Mouse (Mus musculus) MEL (cell line): ENCODE data around the gene Slc41a2. TPM values are rescaled to one million over a fixed set of nuclear protein-coding genes. Genes with fewer than 3 reads are reported as not detected.
A peak's percentile ranks its signal among the peaks of the same experiment; 100 is the strongest.

Source experiments
- DNase-seq: peaks from one replicate; pipeline ENCODE4 v3.0.0; 2011; ENCODE audit warnings: low read depth, low spot score
- H3K27ac ChIP-seq: 2 replicates; pipeline ENCODE4 v1.5.1; 2012; ENCODE audit warnings: low read depth, mild to moderate bottlenecking, control low read depth, low read length, moderate library complexity; ENCODE audit not compliant: control insufficient read depth
- H3K27me3 ChIP-seq, 2 experiments: fragments of 150-350 bp in 1 of 2; sonication (generic) in 1 of 2; 2 replicates each; pipeline ENCODE4 v1.6.1; 2012; ENCODE audit warnings: low read length in 2 of 2, mild to moderate bottlenecking in 2 of 2, improper control_type of control experiment in 1 of 2, moderate library complexity in 1 of 2; ENCODE audit not compliant: insufficient read depth in 2 of 2, control insufficient read depth in 1 of 2
- H3K36me3 ChIP-seq, 2 experiments: 2 replicates each; pipeline ENCODE4 v1.6.1; 2012 to 2014; ENCODE audit warnings: low read length in 2 of 2, improper control_type of control experiment in 1 of 2, inconsistent platforms in 1 of 2, mild to moderate bottlenecking in 1 of 2; ENCODE audit not compliant: insufficient read depth in 2 of 2, control insufficient read depth in 1 of 2
- H3K4me1 ChIP-seq, 2 experiments: fragments of 150-350 bp in 1 of 2; sonication (generic) in 1 of 2; 2 replicates each; pipeline ENCODE4 v1.6.1; 2012; ENCODE audit warnings: low read length in 2 of 2, improper control_type of control experiment in 1 of 2, mild to moderate bottlenecking in 1 of 2; ENCODE audit not compliant: insufficient read depth in 2 of 2, control insufficient read depth in 1 of 2
- H3K4me3 ChIP-seq, 2 experiments: fragments of 150-350 bp in 1 of 2; sonication (generic) in 1 of 2; 2 replicates each; pipeline ENCODE4 v1.5.1; 2012; ENCODE audit warnings: low read depth in 2 of 2, low read length in 2 of 2, mild to moderate bottlenecking in 2 of 2, moderate library complexity in 2 of 2, control low read depth in 1 of 2, improper control_type of control experiment in 1 of 2; ENCODE audit not compliant: control insufficient read depth in 1 of 2, insufficient read depth in 1 of 2
- H3K79me2 ChIP-seq: 2 replicates; pipeline ENCODE4 v1.6.1; 2012; ENCODE audit warnings: mild to moderate bottlenecking, low read length, moderate library complexity; ENCODE audit not compliant: control insufficient read depth, poor library complexity, insufficient read depth
- H3K9ac ChIP-seq: 2 replicates; pipeline ENCODE4 v1.6.1; 2012; ENCODE audit warnings: low read depth, mild to moderate bottlenecking, control low read depth, low read length, moderate library complexity; ENCODE audit not compliant: control insufficient read depth, poor library complexity, severe bottlenecking
- H3K9me3 ChIP-seq: fragments of 150-350 bp; sonication (generic); replicated peaks from 2 replicates; pipeline ENCODE4 v1.6.1; 2012; ENCODE audit warnings: mild to moderate bottlenecking, low read length, improper control_type of control experiment, moderate library complexity; ENCODE audit not compliant: insufficient read depth
- BHLHE40 ChIP-seq: IDR thresholded peaks from 2 replicates; pipeline ENCODE4 v1.6.1; 2012; ENCODE audit warnings: low read depth, mild to moderate bottlenecking, inconsistent platforms, low read length, improper control_type of control experiment, borderline replicate concordance
- CHD1 ChIP-seq: IDR thresholded peaks from 2 replicates; pipeline ENCODE4 v1.6.1; 2012; ENCODE audit warnings: low read depth, mild to moderate bottlenecking, inconsistent platforms, low read length, improper control_type of control experiment
- CHD2 ChIP-seq: IDR thresholded peaks from 2 replicates; pipeline ENCODE4 v1.6.1; 2011; ENCODE audit warnings: low read length, improper control_type of control experiment
- CTCF ChIP-seq, 3 experiments: IDR thresholded peaks in 2 of 3; conservative IDR thresholded peaks in 1 of 3; 2 replicates each; pipeline ENCODE4 v1.5.1; 2011 to 2012; ENCODE audit warnings: low read length in 3 of 3, low read depth in 2 of 3, mild to moderate bottlenecking in 2 of 3, improper control_type of control experiment in 1 of 3, inconsistent platforms in 1 of 3, mixed read lengths in 1 of 3, moderate library complexity in 1 of 3; ENCODE audit not compliant: control insufficient read depth in 1 of 3, insufficient read depth in 1 of 3, poor library complexity in 1 of 3, severe bottlenecking in 1 of 3
- E2F4 ChIP-seq: IDR thresholded peaks from 2 replicates; pipeline ENCODE4 v1.6.1; 2011; ENCODE audit warnings: low read depth, low read length, improper control_type of control experiment, borderline replicate concordance
- ELF1 ChIP-seq: IDR thresholded peaks from 2 replicates; pipeline ENCODE4 v1.6.1; 2014; ENCODE audit warnings: low read depth, mild to moderate bottlenecking, inconsistent platforms, low read length, improper control_type of control experiment, moderate library complexity
- EP300 ChIP-seq, 2 experiments: IDR thresholded peaks; 2 replicates each; pipeline ENCODE4 v1.6.1; 2011; ENCODE audit warnings: improper control_type of control experiment in 2 of 2, low read length in 2 of 2, low read depth in 1 of 2, mild to moderate bottlenecking in 1 of 2
- ETS1 ChIP-seq: IDR thresholded peaks from 2 replicates; pipeline ENCODE4 v1.6.1; 2012; ENCODE audit warnings: low read depth, mild to moderate bottlenecking, inconsistent platforms, low read length, improper control_type of control experiment, moderate library complexity
- GABPA ChIP-seq: IDR thresholded peaks from 2 replicates; pipeline ENCODE4 v1.6.1; 2012; ENCODE audit warnings: low read depth, mild to moderate bottlenecking, inconsistent platforms, low read length, improper control_type of control experiment, moderate library complexity
- GATA1 ChIP-seq: IDR thresholded peaks from 2 replicates; pipeline ENCODE4 v1.6.1; 2011; ENCODE audit warnings: low read depth, low read length, improper control_type of control experiment
- HCFC1 ChIP-seq: IDR thresholded peaks from 2 replicates; pipeline ENCODE4 v1.6.1; 2012; ENCODE audit warnings: low read depth, mild to moderate bottlenecking, inconsistent platforms, low read length, improper control_type of control experiment, moderate library complexity
- KAT2A ChIP-seq: conservative IDR thresholded peaks from 2 replicates; pipeline ENCODE4 v1.6.1; 2012; ENCODE audit warnings: low read depth, low read length, improper control_type of control experiment, inconsistent platforms
- MAX ChIP-seq: IDR thresholded peaks from 2 replicates; pipeline ENCODE4 v1.6.1; 2011; ENCODE audit warnings: low read length, improper control_type of control experiment
- MEF2A ChIP-seq: IDR thresholded peaks from 2 replicates; pipeline ENCODE4 v1.6.1; 2014; ENCODE audit warnings: low read depth, mild to moderate bottlenecking, inconsistent platforms, low read length, improper control_type of control experiment; ENCODE audit not compliant: poor library complexity, insufficient replicate concordance, severe bottlenecking; ENCODE audit errors: extremely low read depth
- MXI1 ChIP-seq: IDR thresholded peaks from 2 replicates; pipeline ENCODE4 v1.6.1; 2011; ENCODE audit warnings: mild to moderate bottlenecking, low read depth, low read length, improper control_type of control experiment
- MYB ChIP-seq: IDR thresholded peaks from 2 replicates; pipeline ENCODE4 v1.6.1; 2011; ENCODE audit warnings: mild to moderate bottlenecking, low read depth, low read length, improper control_type of control experiment
- MYC ChIP-seq: IDR thresholded peaks from 2 replicates; pipeline ENCODE4 v1.6.1; 2011; ENCODE audit warnings: low read depth, mild to moderate bottlenecking, low read length, improper control_type of control experiment, moderate library complexity
- NRF1 ChIP-seq: IDR thresholded peaks from 2 replicates; pipeline ENCODE4 v1.6.1; 2014; ENCODE audit warnings: low read depth, mild to moderate bottlenecking, inconsistent platforms, low read length, improper control_type of control experiment, moderate library complexity; ENCODE audit not compliant: poor library complexity, insufficient read depth, severe bottlenecking
- POLR2A ChIP-seq, 2 experiments: IDR thresholded peaks; 2 replicates each; pipeline ENCODE4 v1.6.1; 2011 to 2012; ENCODE audit warnings: low read length in 2 of 2, mild to moderate bottlenecking in 2 of 2, control low read depth in 1 of 2, improper control_type of control experiment in 1 of 2, low read depth in 1 of 2, moderate library complexity in 1 of 2; ENCODE audit not compliant: control insufficient read depth in 1 of 2, insufficient read depth in 1 of 2, poor library complexity in 1 of 2
- POLR2AphosphoS2 ChIP-seq: IDR thresholded peaks from 2 replicates; pipeline ENCODE4 v1.6.1; 2011; ENCODE audit warnings: low read length, improper control_type of control experiment
- RAD21 ChIP-seq: IDR thresholded peaks from 2 replicates; pipeline ENCODE4 v1.6.1; 2011; ENCODE audit warnings: mild to moderate bottlenecking, low read depth, low read length, improper control_type of control experiment
- RCOR1 ChIP-seq: IDR thresholded peaks from 2 replicates; pipeline ENCODE4 v1.6.1; 2012; ENCODE audit warnings: low read depth, mild to moderate bottlenecking, inconsistent platforms, low read length, improper control_type of control experiment
- SMC3 ChIP-seq: IDR thresholded peaks from 2 replicates; pipeline ENCODE4 v1.6.1; 2011; ENCODE audit warnings: low read depth, low read length, improper control_type of control experiment
- TAL1 ChIP-seq: IDR thresholded peaks from 2 replicates; pipeline ENCODE4 v1.6.1; 2012; ENCODE audit warnings: mild to moderate bottlenecking, inconsistent platforms, low read length, moderate library complexity, mixed read lengths
- TCF12 ChIP-seq: IDR thresholded peaks from 2 replicates; pipeline ENCODE4 v1.6.1; 2014; ENCODE audit warnings: low read depth, mild to moderate bottlenecking, inconsistent platforms, low read length, improper control_type of control experiment, moderate library complexity
- USF2 ChIP-seq, 2 experiments: IDR thresholded peaks; 2 replicates each; pipeline ENCODE4 v1.6.1; 2011 to 2012; ENCODE audit warnings: improper control_type of control experiment in 2 of 2, low read length in 2 of 2, borderline replicate concordance in 1 of 2, inconsistent platforms in 1 of 2, low read depth in 1 of 2, mild to moderate bottlenecking in 1 of 2; ENCODE audit not compliant: insufficient read depth in 1 of 2
- ZC3H11A ChIP-seq: IDR thresholded peaks from 2 replicates; pipeline ENCODE4 v1.6.1; 2012; ENCODE audit warnings: low read depth, mild to moderate bottlenecking, inconsistent platforms, low read length, improper control_type of control experiment
- ZMIZ1 ChIP-seq: IDR thresholded peaks from 2 replicates; pipeline ENCODE4 v1.6.1; 2012; ENCODE audit warnings: low read depth, mild to moderate bottlenecking, inconsistent platforms, low read length, improper control_type of control experiment, moderate library complexity
- ZNF384 ChIP-seq: IDR thresholded peaks from 2 replicates; pipeline ENCODE4 v1.6.1; 2012; ENCODE audit warnings: low read depth, mild to moderate bottlenecking, inconsistent platforms, low read length, improper control_type of control experiment
- polyA plus RNA-seq, 2 experiments: library from polyadenylated mRNA; stranded (reverse) in 1 of 2; unstranded in 1 of 2; fragments of >175 nt in 1 of 2; fragments of >200 nt in 1 of 2; gene quantifications; 2 replicates each; pipeline versions ENCODE4 v1.2.1 to v1.2.4; 2012; ENCODE audit warnings: low replicate concordance in 2 of 2, low read depth in 1 of 2; ENCODE audit not compliant: insufficient read length in 2 of 2, insufficient read depth in 1 of 2, missing spikeins in 1 of 2
- total RNA-seq: library from RNA; depleted of rRNA; stranded (reverse); fragments of 300-350 nt; gene quantifications from 2 replicates; pipeline ENCODE4 v1.2.3, GENCODE M21; 2012

The Slc41a2 gene
- total and polyA plus RNA-seq, 3 experiments = not detected

DNA sequence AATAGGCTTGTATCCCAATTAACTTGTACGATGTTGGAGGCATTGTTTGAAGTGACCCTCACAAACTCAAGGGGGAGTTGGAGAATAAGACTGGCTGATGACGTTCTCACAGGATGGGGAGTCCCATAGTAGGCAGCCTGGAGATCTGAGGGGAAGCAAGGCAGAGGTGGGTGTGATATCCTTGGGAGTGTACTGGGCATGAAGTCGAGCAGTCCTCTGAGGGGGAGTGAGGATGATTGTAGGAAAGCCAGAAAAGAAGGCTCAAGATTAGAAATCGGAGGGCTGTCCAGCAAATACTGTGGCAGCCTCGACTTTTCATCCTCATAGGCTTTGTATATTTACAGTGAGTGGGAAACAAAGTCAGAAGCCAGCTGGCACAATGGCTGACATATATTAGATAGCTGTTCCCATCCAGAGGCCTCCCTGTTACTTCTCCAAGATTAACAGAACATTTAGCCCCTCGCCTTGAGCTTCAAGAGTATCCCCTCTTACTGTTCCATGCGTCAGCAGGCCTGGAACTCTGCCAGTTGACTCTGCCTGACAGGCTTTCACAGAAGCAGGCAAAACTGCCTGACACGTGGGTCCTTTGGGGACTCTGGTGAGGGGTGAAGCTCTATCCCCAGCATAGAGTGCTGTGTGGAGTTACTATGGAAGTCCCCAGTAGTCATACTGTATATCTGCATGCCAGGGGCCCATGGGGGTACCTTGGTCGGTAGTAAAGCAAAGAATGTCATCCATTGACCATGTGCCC, 40.6 kb upstream of the Slc41a2 start:
- H3K27ac ChIP-seq = peak overlapping the region; percentile 99
- no peak overlapping the region; a peak in 1 of 4 replicates for H3K4me3 ChIP-seq
- H3K79me2 ChIP-seq = peaks cover 9% of the 10 kb centered on the region
- H3K36me3 ChIP-seq = peaks cover 0 to 65% of the 10 kb centered on the region in 2 experiments
- TF ChIP-seq MXI1 = peak; percentile 59; the same call in 1 of the 2 replicates
- no peak for TF ChIP-seq MEF2A
- TF ChIP-seq RAD21 = no peak
- TF ChIP-seq HCFC1 = no peak
- TF ChIP-seq ZNF384 = no peak
- no peak for TF ChIP-seq GABPA
- TF ChIP-seq RCOR1 = no peak
- no peak for TF ChIP-seq CHD2
- TF ChIP-seq MYC = no peak
- no peak for TF ChIP-seq BHLHE40
- no peak for TF ChIP-seq E2F4
- TF ChIP-seq POLR2AphosphoS2 = no peak
- peak in 1 of 2 experiments; percentile 32; a peak in 1 of 4 replicates for TF ChIP-seq POLR2A (IDR thresholded peaks at IDR 0.05; ENCODE audit: control insufficient read depth in 1 of 2, insufficient read depth in 1 of 2, low read depth in 1 of 2, low read length in 2 of 2, poor library complexity in 1 of 2)
- TF ChIP-seq MYB = no peak
- peak overlapping the region; percentile 34 for H3K9ac ChIP-seq
- peak; percentile 61 for DNase-seq
- peaks cover 19 to 64% of the 10 kb centered on the region in 2 experiments for H3K4me1 ChIP-seq
- H3K27me3 ChIP-seq = no peaks in the 10 kb centered on the region
- H3K9me3 ChIP-seq = no peaks in the 10 kb centered on the region

DNA sequence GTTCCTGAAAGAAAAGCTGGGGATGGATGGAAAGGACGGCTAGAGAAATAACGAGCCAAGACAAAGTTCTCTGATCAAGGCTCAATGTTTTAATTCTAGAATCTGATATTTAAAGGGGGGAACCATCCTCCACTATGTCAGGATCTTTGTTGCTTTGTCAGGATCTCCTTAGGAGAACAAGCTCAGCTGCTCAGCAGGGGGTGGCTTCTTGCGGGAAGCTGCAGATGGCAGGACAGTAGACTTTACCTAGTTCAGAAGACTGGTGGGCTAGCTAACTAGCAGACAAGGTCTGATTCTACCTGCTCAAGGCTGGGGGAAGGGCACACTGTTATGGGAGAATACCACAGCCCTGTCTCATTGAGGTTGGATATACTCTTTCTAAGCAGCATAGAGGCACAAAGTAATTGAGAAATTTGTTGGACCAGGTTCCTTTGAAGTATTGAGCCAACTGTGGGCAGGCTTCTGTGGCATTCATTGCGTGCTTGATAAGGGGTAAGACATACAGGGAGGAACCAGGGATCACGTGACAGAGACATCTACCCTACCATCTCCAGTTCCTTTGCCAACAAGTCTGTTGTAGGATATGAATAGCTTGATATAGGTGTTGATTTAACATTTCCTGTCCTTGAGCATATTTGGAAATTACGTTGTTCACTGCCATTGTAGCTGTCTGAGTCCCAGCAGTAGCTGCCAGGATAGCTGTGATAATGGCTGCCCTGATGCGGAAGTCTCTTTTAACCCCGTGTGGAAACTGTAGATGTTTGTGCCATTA, 39.4 kb upstream of the Slc41a2 start:
- Histone ChIP-seq H3K9me3 (no peaks in the 10 kb centered on the region), H3K9ac (peak overlapping the region; percentile 70), H3K27me3 (no peaks in the 10 kb centered on the region), H3K4me3 (peak overlapping the region; percentile 14 to 34; a peak in 3 of 4 replicates), H3K4me1 (peaks cover 16 to 53% of the 10 kb centered on the region in 2 experiments), H3K27ac (peak overlapping the region; percentile 99), H3K79me2 (peaks cover 8% of the 10 kb centered on the region), H3K36me3 (peaks cover 0 to 61% of the 10 kb centered on the region in 2 experiments)
- peak; percentile 94 for DNase-seq
- TF ChIP-seq KAT2A (0 out of 2 replicates have a peak, but pooled peaks have one; percentile 16), MAX (peak; percentile 91), USF2 (IDR thresholded peaks at IDR 0.05; ENCODE audit: borderline replicate concordance in 1 of 2, insufficient read depth in 1 of 2, low read depth in 1 of 2, low read length in 2 of 2) (peak; percentile 83 to 91), SMC3 (no peak), NRF1 (no peak), EP300 (IDR thresholded peaks at IDR 0.05; ENCODE audit: low read depth in 1 of 2, low read length in 2 of 2) (peak; percentile 81 to 88; a peak in 3 of 4 replicates), ZMIZ1 (peak; percentile 12; the same call in 1 of the 2 replicates), GATA1 (peak; percentile 90), ETS1 (peak; percentile 95), CHD1 (no peak), TAL1 (peak; percentile 75), E2F4 (no peak), ZC3H11A (no peak), TCF12 (peak; percentile 71; the same call in 1 of the 2 replicates), ELF1 (peak; percentile 79), CTCF (IDR thresholded peaks at IDR 0.05 in 2 of 3, conservative IDR thresholded peaks at IDR 0.05 in 1 of 3; ENCODE audit: control insufficient read depth in 1 of 3, insufficient read depth in 1 of 3, low read depth in 2 of 3, low read length in 3 of 3, poor library complexity in 1 of 3, severe bottlenecking in 1 of 3) (no peak), MXI1 (no peak; the same call in 1 of the 2 replicates)
